Mouse (Mus musculus) intestine, embryonic 14.5 days (tissue): ENCODE measurements around the gene Zfp40. TPM values are rescaled to one million over a fixed set of nuclear protein-coding genes. Genes with fewer than 3 reads are reported as not detected.
A peak's percentile ranks its signal among the peaks of the same experiment; 100 is the strongest.
"Not testable (repeated sequence)": the region's sequence is repeated elsewhere in the genome, so short reads cannot be mapped to it uniquely, and the experiment has no call there.

Experiments used
- ATAC-seq: fragments of 200-750 bp; cut with Nextera tagmentation; replicated peaks from 2 replicates; pipeline ENCODE4 v1.8.0; 2017; ENCODE audit warnings: low read depth, moderate number of reproducible peaks, moderate TSS enrichment, moderate library complexity; ENCODE audit not compliant: low FRiP score, low TSS enrichment
- DNase-seq: peaks from one replicate; pipeline ENCODE4 v3.0.0-alpha.2; 2018; ENCODE audit warnings: low spot score
- H3K27ac ChIP-seq: fragments of 300-500 bp; sonication (generic); 2 replicates; pipeline ENCODE4 v1.5.1; 2014; ENCODE audit warnings: low read depth, mild to moderate bottlenecking, control low read depth
- H3K27me3 ChIP-seq: fragments of 300-500 bp; sonication (generic); replicated peaks from 2 replicates; pipeline ENCODE4 v1.6.1; 2014; ENCODE audit warnings: low read length, control low read depth; ENCODE audit not compliant: control insufficient read depth, insufficient read depth
- H3K36me3 ChIP-seq: fragments of 300-500 bp; sonication (generic); 2 replicates; pipeline ENCODE4 v1.6.1; 2014; ENCODE audit warnings: low read length, control low read depth; ENCODE audit not compliant: control insufficient read depth, insufficient read depth
- H3K4me1 ChIP-seq: fragments of 300-500 bp; sonication (generic); replicated peaks from 2 replicates; pipeline ENCODE4 v1.6.1; 2014; ENCODE audit warnings: low read length, control low read depth, mixed read lengths; ENCODE audit not compliant: control insufficient read depth, insufficient read depth
- H3K4me2 ChIP-seq: fragments of 300-500 bp; sonication (generic); 2 replicates; pipeline ENCODE4 v1.6.1; 2014; ENCODE audit warnings: low read length
- H3K4me3 ChIP-seq: fragments of 300-500 bp; sonication (generic); 2 replicates; pipeline ENCODE4 v1.5.1; 2014; ENCODE audit warnings: low read depth, low read length, control low read depth, mixed read lengths
- H3K9ac ChIP-seq: fragments of 300-500 bp; sonication (generic); 2 replicates; pipeline ENCODE4 v1.6.1; 2014; ENCODE audit warnings: mild to moderate bottlenecking, low read length
- H3K9me3 ChIP-seq: fragments of 300-500 bp; sonication (generic); 2 replicates; pipeline ENCODE4 v1.6.1; 2016; ENCODE audit warnings: low read length, control low read depth; ENCODE audit not compliant: control insufficient read depth
- WGBS: fragments of 180-500 bp; shearing (Covaris S2); extraction: QIAGEN DNeasy Blood & Tissue Kit; methylation state at CpG from one replicate; pipeline ENCODE4 v1.1.7; 2014; 5-methylcytosine and 5-hydroxymethylcytosine counted together
- polyA plus RNA-seq: library from polyadenylated mRNA; unstranded; fragments of >200 nt; fragmentation: Nextera tagmentation; extraction: Ambion mirVana; gene quantifications from 2 replicates; pipeline ENCODE4 v1.2.1, GENCODE M21; 2014

The Zfp40 gene
- 12.8 and 13.3 TPM in 2 replicates for polyA plus RNA-seq

- Histone ChIP-seq H3K36me3 (0 out of 2 replicates have a peak, but pooled peaks cover 12% of the 10 kb centered on the region), H3K27ac (peak within 1 kb of the TSS; percentile 39), H3K9me3 (no peaks in the 10 kb centered on the region), H3K27me3 (no peaks in the 10 kb centered on the region), H3K4me1 (no peaks in the 10 kb centered on the region), H3K4me2 (peak within 1 kb of the TSS; percentile 75), H3K4me3 (peak within 1 kb of the TSS; percentile 50), H3K9ac (peak within 1 kb of the TSS; percentile 62)
- ATAC-seq (peak; percentile 100), DNase-seq (peak; percentile 89)
- WGBS = 4% methylated on average over 27 of the region's 27 CpGs
Observed at GRCm38 (mm10) chr17:23192453-23193379, at the start of gene Zfp40. TSS of gene Zfp40 (minus strand) at chr17:23193252.

GRCm38 (mm10) chr17:23218320-23218719, 25.3 kb upstream of the Zfp40 start:
- no peak for ATAC-seq
- no peak for DNase-seq
- H3K4me1 ChIP-seq = no peaks in the 10 kb centered on the region
- H3K9ac ChIP-seq = no peak overlapping the region
- no peak overlapping the region for H3K4me3 ChIP-seq
- no peak overlapping the region for H3K4me2 ChIP-seq
- H3K36me3 ChIP-seq = no peaks in the 10 kb centered on the region
- H3K27me3 ChIP-seq = no peaks in the 10 kb centered on the region
- WGBS = 67% methylated on average over 2 of the region's 2 CpGs
- no peaks in the 10 kb centered on the region for H3K9me3 ChIP-seq
- no peak overlapping the region for H3K27ac ChIP-seq

- H3K27me3 ChIP-seq, H3K9ac ChIP-seq, H3K36me3 ChIP-seq, H3K9me3 ChIP-seq, H3K27ac ChIP-seq, ATAC-seq, H3K4me1 ChIP-seq, H3K4me2 ChIP-seq, H3K4me3 ChIP-seq: not testable (repeated sequence)
- peak; percentile 53 for DNase-seq
- 5% methylated on average over 1 of the region's 1 CpGs for WGBS
Observed at GRCm38 (mm10) chr17:23199856-23200255, 6.8 kb upstream of the Zfp40 start.

- peak overlapping the region; percentile 50 for H3K4me3 ChIP-seq
- H3K4me1 ChIP-seq = no peaks in the 10 kb centered on the region
- H3K9me3 ChIP-seq = no peaks in the 10 kb centered on the region
- H3K9ac ChIP-seq = peak overlapping the region; percentile 45
- ATAC-seq (peak; percentile 95), DNase-seq (peak; percentile 68)
- peak overlapping the region; percentile 75 for H3K4me2 ChIP-seq
- H3K27me3 ChIP-seq = no peaks in the 10 kb centered on the region
- 0% methylated on average over 11 of the region's 11 CpGs for WGBS
- no peak overlapping the region for H3K27ac ChIP-seq
- H3K36me3 ChIP-seq = 0 out of 2 replicates have a peak, but pooled peaks cover 12% of the 10 kb centered on the region
Observed at GRCm38 (mm10) chr17:23193441-23193840, 389 bp upstream of the Zfp40 start.

GRCm38 (mm10) chr17:23187680-23188079, 5.4 kb downstream of the Zfp40 start:
- Histone ChIP-seq H3K27ac (no peak overlapping the region), H3K27me3 (no peaks in the 10 kb centered on the region), H3K4me3 (no peak overlapping the region), H3K4me1 (no peaks in the 10 kb centered on the region), H3K9me3 (no peaks in the 10 kb centered on the region), H3K9ac (no peak overlapping the region), H3K4me2 (no peak overlapping the region), H3K36me3 (peaks cover 30% of the 10 kb centered on the region)
- no peak for ATAC-seq
- 29% methylated on average over 2 of the region's 2 CpGs for WGBS
- no peak for DNase-seq

Other genes with a start within 250 kb of the Zfp40 start
- gene Vmn2r-ps130, start 132.1 kb downstream of the Zfp40 start, polyA plus RNA-seq = not detected in 2 replicates
- not detected in 2 replicates for gene Vmn2r114, start 119.3 kb upstream of the Zfp40 start, polyA plus RNA-seq
- gene Vmn2r115, start 150.5 kb upstream of the Zfp40 start, polyA plus RNA-seq = not detected in 2 replicates
- not detected in 2 replicates for gene Vmn2r116, start 191.4 kb upstream of the Zfp40 start, polyA plus RNA-seq